Mouse (Mus musculus): ENCODE measurements around the gene Txnip.

Gene Txnip

DNA sequence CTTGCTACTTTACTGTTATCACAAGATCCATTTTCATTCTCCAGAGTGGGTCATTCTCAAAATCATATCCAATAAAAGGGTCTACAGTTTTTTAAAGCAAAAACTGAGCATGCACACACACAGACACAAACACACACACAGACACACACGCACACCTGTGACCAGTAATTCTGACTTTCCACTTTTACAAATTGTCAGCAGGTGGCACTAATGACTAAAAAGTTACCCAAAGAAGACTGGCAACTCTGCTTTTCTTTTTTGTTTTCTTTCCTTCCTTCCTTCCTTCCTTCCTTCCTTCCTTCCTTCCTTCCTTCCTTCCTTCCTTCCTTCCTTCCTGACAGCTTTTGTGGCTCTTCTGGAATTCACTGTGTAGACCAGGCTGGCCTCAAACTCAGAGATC, 12.2 kb upstream of the Txnip start:
- no peak for TF ChIP-seq GATA4 (IDR thresholded peaks at IDR 0.05; ENCODE audit: insufficient replicate concordance, low read length)

DNA sequence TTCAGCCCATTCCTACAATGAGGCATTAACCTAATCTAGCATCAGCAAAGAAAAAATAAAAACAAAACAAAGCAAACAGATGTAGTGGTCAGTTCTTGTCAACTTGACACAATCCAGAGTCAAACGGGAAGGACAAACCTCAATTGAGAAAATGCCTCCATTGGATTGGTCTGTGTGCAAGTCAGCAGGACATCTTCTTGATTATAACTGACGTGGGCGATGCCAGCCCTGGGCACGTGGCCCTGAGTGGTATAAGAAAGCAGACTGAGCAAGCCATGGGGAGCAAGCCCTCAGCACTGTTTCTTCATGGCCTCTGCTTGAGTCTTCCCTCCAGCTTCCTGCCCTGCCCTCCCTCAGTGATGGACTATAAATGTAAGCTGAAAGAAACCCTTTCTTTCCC, 10.9 kb upstream of the Txnip start:
- TF ChIP-seq GATA4 (IDR thresholded peaks at IDR 0.05; ENCODE audit: insufficient replicate concordance, low read length): no peak

DNA sequence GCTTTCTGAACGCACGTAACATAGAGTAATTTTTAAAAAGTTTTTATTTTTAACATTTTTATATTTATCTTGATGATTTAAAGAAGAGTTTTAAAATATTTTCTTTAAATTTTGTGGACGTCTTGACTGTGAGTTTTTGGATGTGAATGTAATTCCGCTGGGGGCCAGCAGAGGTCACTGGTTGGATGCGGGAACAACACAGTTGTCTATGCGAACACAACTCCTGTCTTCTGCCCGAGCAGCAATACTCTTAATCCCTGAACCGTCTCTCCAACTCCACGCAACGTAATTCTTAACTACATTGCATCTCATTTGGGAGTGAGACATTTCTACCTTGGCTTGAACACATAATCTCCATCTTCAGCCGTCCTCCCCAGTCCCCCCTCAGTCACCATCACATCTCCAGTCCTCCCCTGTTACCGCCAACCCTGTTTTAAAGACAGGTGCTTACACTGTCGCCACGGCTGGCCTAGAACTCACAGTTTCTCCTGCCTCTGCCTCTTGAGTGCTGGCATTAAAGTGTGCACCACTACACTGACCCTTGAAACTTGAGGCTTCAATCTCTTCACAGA, 10.3 kb upstream of the Txnip start:
- no peak for TF ChIP-seq GATA4 (IDR thresholded peaks at IDR 0.05; ENCODE audit: insufficient replicate concordance, low read length)

DNA sequence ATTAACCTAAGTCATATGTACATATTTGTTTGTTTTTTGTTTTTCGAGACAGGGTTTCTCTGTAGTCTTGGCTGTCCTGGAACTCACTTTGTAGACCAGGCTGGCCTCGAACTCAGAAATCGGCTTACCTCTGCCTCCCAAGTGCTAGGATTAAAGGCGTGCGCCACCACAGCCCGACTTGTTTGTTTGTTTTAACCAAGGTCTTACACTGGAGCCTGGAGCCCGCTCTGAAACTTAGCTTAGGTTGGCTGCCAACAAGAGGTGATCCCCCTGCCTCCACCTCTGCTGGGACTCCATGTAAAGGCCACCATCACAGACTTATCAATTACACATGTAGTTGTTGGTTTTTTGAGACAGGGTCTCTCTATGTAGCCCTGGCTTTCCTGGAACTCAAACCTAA, 8.9 kb upstream of the Txnip start:
- TF ChIP-seq GATA4 (IDR thresholded peaks at IDR 0.05; ENCODE audit: insufficient replicate concordance, low read length): no peak

DNA sequence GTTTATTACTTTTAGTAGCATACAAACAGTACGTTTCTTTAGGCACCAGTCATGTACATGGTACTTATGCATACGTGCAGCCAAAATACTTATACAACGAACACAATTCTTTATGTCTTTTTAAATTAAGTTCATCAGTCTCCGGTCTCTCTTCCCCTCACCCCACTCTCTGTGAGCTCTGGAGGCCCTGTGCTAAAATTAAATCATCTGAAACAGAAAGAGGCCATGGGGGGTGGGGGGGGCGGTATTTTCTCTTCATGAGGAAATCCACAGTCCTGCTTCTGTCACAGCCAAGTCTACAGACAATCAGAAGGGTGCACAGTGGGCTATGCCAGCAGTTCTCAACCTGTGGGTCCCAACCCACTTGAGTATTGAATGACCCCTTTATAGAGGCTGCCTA, 8.4 kb upstream of the Txnip start:
- no peak for TF ChIP-seq GATA4 (IDR thresholded peaks at IDR 0.05; ENCODE audit: insufficient replicate concordance, low read length)

DNA sequence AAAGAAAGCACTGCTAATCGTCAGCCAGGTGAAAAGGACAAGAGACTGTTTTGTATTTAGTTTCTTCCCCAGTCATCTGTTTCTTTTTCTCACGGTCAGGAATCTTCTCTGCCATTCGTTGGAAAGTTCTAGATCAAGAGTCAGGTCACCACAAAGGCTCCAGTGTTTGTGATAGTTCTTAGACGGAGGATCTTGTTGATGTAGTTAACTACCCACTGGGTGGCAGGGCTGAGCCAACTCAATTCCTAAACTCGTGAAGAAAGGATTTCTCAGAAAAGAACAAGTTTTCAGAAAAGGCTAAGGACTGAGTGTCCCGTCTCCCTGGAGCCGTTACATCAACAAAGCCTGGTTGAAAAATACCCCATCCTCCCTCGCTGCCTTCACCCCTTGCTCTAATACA, 6.6 kb upstream of the Txnip start:
- TF ChIP-seq GATA4 (IDR thresholded peaks at IDR 0.05; ENCODE audit: insufficient replicate concordance, low read length): no peak

DNA sequence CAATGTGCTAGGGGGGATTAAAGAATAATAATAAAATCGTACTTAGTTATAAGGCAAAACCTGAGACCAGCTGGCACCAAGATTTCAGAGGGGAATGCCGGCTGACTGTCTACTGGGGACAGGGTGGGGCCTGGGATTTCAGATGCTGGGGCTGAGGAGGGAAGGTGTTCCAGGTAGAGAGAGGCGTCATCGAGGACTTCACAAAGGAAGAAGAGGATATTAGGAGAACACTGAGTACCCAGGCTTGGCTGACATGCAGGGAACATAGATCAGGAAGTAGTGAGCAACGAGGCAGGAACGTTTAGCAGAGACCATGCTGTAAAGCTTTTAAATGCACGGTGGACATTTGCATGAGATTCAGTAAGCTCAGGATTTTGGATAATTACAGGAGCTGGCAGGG, 5.9 kb upstream of the Txnip start:
- TF ChIP-seq GATA4 (IDR thresholded peaks at IDR 0.05; ENCODE audit: insufficient replicate concordance, low read length): no peak

DNA sequence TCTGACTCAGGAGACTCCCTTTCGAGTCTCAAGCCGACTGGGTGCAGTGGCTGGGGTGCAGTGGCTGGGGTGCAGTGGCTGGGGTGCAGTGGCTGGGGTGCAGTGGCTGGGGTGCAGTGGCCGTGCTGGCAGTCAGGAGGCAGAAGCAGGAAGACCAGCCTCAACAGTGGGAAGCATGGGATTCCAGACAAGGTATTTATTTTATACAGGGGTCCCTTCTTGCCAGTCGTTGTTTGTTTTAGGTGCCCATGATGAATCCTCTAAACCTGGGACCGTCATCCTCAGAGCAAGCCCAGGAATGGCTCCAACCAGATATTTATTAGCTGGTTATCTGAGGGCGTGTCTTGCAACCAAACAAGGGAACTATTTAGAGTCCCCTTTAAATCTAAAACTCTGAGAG, 4.2 kb upstream of the Txnip start:
- TF ChIP-seq GATA4 (IDR thresholded peaks at IDR 0.05; ENCODE audit: insufficient replicate concordance, low read length): no peak

DNA sequence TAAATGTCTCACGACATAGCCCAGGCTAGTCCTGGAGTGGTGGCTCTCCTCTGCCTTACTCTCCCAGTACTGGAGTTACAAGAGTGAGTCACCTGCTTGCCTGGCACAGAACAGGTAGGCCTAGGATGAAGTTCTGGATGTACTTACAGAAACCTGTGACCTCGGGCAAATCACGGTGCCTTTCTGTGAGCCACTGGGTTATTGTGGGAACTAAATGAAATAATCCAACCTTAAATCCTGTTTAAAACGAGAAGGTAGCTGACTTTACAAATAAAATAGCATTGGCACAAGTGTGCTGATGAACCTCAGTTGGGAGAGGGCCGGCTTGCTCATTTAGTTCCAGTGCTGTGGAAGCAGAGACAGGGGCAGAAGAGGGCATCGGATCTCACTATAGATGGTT, 3.5 kb upstream of the Txnip start:
- TF ChIP-seq GATA4 (IDR thresholded peaks at IDR 0.05; ENCODE audit: insufficient replicate concordance, low read length): no peak

DNA sequence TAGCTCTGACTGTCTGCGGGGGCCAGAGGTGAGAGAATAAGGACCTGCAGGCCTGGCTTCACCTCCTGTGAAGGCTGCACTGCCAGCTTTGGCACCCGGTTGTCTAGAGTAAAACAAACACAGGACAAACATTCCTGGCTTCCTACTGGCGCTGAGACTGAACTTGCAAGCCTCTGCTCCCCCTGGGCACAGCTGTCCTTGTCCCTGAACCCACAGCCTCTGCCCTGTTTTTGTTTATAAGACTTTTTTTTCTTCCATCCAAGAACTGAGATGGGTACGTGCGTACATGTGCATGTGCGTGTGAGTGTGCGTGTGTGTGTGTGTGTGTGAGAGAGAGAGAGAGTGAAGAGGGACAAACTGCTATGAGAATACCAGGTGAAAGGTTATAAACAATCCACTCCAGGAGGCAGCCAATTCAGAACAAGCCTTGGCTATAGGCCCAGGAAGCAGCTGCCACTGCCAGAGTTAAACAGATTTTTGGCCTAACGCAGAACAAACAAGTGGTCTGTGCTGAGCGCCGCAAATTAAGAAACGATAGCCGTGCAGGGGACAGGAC, 2.6 kb upstream of the Txnip start:
- TF ChIP-seq GATA4 (IDR thresholded peaks at IDR 0.05; ENCODE audit: insufficient replicate concordance, low read length): no peak

DNA sequence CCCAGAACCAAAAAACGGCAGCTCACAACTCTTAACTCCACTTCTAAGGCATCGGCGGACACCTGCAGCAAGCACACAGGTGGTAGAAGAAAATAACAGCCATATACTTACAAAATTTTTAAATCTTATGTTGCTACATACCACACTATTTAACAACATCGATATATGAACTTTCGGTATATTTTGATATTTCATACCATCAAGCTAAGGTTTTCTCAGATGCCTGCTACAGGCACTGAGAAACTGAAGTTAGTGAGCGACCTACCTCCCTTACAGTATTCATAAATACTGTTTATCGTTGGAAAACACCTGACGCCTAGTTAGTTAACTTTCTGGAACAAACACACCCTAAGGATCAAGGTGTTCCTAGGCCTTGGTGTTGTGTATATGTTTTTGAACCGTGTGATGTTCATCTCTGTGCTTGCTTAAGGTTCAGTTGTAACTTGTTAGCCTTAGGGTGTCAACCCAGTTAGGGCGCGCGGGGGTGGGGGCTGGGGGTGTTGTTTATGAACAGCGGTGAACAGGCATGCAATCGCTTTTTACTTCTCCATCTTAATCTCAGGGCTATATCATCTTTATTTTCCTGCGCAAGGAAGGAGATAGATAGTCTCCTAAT, 1.6 kb upstream of the Txnip start:
- no peak for TF ChIP-seq GATA4 (IDR thresholded peaks at IDR 0.05; ENCODE audit: insufficient replicate concordance, low read length)

DNA sequence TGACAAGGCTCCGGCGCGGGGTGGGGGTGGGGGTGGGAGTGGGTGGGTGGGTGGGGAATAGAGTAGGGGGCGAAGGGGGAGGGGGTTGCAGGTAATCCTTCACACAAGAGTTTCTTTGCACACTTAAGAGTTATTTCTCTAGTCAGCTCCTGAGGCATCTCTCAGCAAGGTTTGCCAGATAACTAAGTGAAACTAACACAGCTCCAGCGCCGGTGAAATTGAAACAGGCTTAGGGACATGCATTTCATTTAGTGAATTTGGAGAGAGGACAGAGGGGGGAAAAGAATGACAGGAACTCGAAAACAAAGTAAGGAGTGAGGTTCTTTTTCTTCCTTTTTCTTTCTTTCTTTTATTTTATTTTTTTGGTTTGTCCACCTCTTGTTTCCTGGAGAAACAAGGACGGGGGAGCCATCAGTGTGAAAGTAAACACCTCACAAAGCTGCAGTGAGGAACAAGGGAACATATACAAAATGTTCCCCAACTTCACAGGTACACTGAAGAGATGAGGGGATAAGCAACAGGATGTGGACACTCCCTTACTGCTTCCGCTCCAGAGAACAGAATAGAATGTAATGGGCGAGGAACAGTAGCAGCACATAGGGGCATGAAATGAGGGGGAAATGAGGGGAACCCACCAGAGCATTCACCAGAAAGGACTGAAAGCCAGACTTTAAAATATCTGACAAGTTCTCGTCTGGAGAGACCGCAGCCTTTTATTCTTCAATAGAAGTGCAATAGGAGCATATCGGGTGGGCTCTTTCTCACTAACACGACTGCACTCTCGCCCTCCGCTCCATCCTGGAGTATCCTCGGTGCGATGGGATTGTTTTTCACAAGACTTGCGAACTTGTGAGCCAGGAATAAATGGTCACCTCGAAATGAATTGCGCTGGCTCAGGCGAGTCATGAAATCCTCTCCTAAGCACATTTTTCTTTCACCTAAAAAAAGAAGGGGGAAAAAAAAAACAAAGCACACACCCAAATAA, 814 bp upstream of the Txnip start:
- no peak for TF ChIP-seq GATA4 (IDR thresholded peaks at IDR 0.05; ENCODE audit: insufficient replicate concordance, low read length)

DNA sequence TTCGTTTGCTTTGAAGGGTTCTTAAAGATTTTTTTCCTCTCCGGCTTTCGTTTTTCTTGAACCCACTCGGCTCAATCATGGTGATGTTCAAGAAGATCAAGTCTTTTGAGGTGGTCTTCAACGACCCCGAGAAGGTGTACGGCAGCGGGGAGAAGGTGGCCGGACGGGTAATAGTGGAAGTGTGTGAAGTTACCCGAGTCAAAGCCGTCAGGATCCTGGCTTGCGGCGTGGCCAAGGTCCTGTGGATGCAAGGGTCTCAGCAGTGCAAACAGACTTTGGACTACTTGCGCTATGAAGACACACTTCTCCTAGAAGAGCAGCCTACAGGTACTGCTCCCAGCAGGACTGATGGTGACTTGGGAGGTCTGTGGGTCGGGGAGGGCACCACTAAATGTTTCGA, 402 bp downstream of the Txnip start:
- no peak for TF ChIP-seq GATA4 (IDR thresholded peaks at IDR 0.05; ENCODE audit: insufficient replicate concordance, low read length)

DNA sequence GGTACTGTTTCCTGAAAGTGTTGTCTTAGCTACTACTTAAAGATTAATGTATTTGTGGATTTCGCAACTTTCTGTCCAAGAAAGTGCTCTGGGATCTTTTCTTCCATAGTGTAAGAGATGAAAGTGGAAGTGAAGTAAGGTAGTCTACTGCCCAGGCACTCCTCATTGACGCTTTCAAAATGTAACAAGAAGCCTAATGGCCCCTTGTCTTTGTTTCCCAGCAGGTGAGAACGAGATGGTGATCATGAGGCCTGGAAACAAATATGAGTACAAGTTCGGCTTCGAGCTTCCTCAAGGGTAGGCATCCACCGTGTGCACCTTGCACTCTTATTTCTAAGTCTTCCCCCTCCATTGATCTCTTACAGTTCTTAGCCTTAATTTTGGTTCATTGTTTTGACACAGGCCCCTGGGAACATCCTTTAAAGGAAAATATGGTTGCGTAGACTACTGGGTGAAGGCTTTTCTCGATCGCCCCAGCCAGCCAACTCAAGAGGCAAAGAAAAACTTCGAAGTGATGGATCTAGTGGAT, 975 bp downstream of the Txnip start:
- TF ChIP-seq GATA4 (IDR thresholded peaks at IDR 0.05; ENCODE audit: insufficient replicate concordance, low read length): no peak

DNA sequence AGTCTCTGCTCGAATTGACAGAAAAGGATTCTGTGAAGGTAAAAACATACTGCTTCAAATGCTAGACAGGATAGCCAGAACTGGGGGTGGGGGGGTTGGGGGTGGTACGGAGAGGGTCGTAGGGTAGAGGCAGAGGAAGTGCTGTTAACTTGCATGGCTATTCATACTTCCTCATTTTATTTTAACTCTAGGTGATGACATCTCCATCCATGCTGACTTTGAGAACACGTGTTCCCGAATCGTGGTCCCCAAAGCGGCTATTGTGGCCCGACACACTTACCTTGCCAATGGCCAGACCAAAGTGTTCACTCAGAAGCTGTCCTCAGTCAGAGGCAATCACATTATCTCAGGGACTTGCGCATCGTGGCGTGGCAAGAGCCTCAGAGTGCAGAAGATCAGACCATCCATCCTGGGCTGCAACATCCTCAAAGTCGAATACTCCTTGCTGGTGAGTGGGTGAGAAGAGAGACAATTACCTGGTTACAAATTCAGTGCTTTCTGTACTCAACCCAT, 1.7 kb downstream of the Txnip start:
- no peak for TF ChIP-seq GATA4 (IDR thresholded peaks at IDR 0.05; ENCODE audit: insufficient replicate concordance, low read length)
